Mouse (Mus musculus) frontal cortex, postnatal 10 days (tissue): Measurements from ENCODE around the gene Ntn4.

ENCODE experiments used
- DNase-seq, 2 experiments: peaks; one replicate each; pipeline ENCODE4 v3.0.0; 2022; ENCODE audit warnings: low spot score in 2 of 2, mixed read lengths in 1 of 2

The Ntn4 gene

GRCm38 (mm10) chr10:93730514-93730913, 90.0 kb downstream of the Ntn4 start:
- no peak for DNase-seq

GRCm38 (mm10) chr10:93731248-93731691, 90.8 kb downstream of the Ntn4 start:
- DNase-seq: no peak

- DNase-seq: peak; percentile 32 to 37
Observed at GRCm38 (mm10) chr10:93736114-93736645, 95.7 kb downstream of the Ntn4 start.

GRCm38 (mm10) chr10:93737080-93737479, 96.6 kb downstream of the Ntn4 start:
- DNase-seq: no peak

- DNase-seq: no peak
Observed at GRCm38 (mm10) chr10:93741446-93742096, 101.1 kb downstream of the Ntn4 start.

- DNase-seq: no peak
Observed at GRCm38 (mm10) chr10:93742097-93742446, 101.6 kb downstream of the Ntn4 start.

GRCm38 (mm10) chr10:93742598-93742997, 102.1 kb downstream of the Ntn4 start:
- no peak for DNase-seq

- DNase-seq: no peak
Observed at GRCm38 (mm10) chr10:93749267-93750192, 109.0 kb downstream of the Ntn4 start.

GRCm38 (mm10) chr10:93751302-93751701, 110.8 kb downstream of the Ntn4 start:
- no peak for DNase-seq

- DNase-seq: no peak
Observed at GRCm38 (mm10) chr10:93753711-93754391, 113.4 kb downstream of the Ntn4 start.

GRCm38 (mm10) chr10:93756211-93756610, 115.7 kb downstream of the Ntn4 start:
- no peak for DNase-seq

- peak; percentile 33 to 56 for DNase-seq
Observed at GRCm38 (mm10) chr10:93759644-93760043, 119.2 kb downstream of the Ntn4 start.

- no peak for DNase-seq
Observed at GRCm38 (mm10) chr10:93760429-93760828, 119.9 kb downstream of the Ntn4 start.

- no peak for DNase-seq
Observed at GRCm38 (mm10) chr10:93763074-93763473, 122.6 kb downstream of the Ntn4 start.

- DNase-seq: no peak
Observed at GRCm38 (mm10) chr10:93766221-93766620, 125.7 kb downstream of the Ntn4 start.

GRCm38 (mm10) chr10:93767245-93767644, 126.8 kb downstream of the Ntn4 start:
- no peak for DNase-seq

- DNase-seq: no peak
Observed at GRCm38 (mm10) chr10:93768222-93768621, 127.7 kb downstream of the Ntn4 start.

- peak; percentile 42 to 48 for DNase-seq
Observed at GRCm38 (mm10) chr10:93771931-93772465, 131.5 kb downstream of the Ntn4 start.

GRCm38 (mm10) chr10:93772492-93772891, 132.0 kb downstream of the Ntn4 start:
- no peak for DNase-seq

- no peak for DNase-seq
Observed at GRCm38 (mm10) chr10:93776731-93777151, 136.3 kb downstream of the Ntn4 start.

- DNase-seq: no peak
Observed at GRCm38 (mm10) chr10:93777372-93777771, 136.9 kb downstream of the Ntn4 start.
